Mouse (Mus musculus) hindbrain, embryonic 14.5 days (tissue): ENCODE results near the gene Sap30l. TPM values are rescaled to one million over a fixed set of nuclear protein-coding genes. Genes with fewer than 3 reads are reported as not detected.

Experiments used
- ATAC-seq: fragments of 200-750 bp; cut with Nextera tagmentation; 2 replicates; pipeline ENCODE4 v1.8.0; 2017; ENCODE audit warnings: moderate number of reproducible peaks, mild to moderate bottlenecking, moderate TSS enrichment, moderate library complexity; ENCODE audit not compliant: low FRiP score
- DNase-seq: peaks from one replicate; pipeline ENCODE4 v3.0.0-alpha.2; 2015; ENCODE audit warnings: low spot score
- H3K27ac ChIP-seq: fragments of 300-500 bp; sonication (generic); 2 replicates; pipeline ENCODE4 v1.5.1; 2014; ENCODE audit warnings: mild to moderate bottlenecking, moderate library complexity
- H3K27me3 ChIP-seq: fragments of 300-500 bp; sonication (generic); 2 replicates; pipeline ENCODE4 v1.6.1; 2014; ENCODE audit warnings: mild to moderate bottlenecking, low read length, mixed read lengths; ENCODE audit not compliant: control insufficient read depth, insufficient read depth
- H3K36me3 ChIP-seq: fragments of 300-500 bp; sonication (generic); replicated peaks from 2 replicates; pipeline ENCODE4 v1.6.1; 2014; ENCODE audit not compliant: control insufficient read depth, insufficient read depth
- H3K4me1 ChIP-seq: fragments of 300-500 bp; sonication (generic); replicated peaks from 2 replicates; pipeline ENCODE4 v1.6.1; 2014; ENCODE audit warnings: antibody characterized with exemption, low read length, mixed read lengths; ENCODE audit not compliant: control insufficient read depth, insufficient read depth
- H3K4me2 ChIP-seq: fragments of 300-500 bp; sonication (generic); replicated peaks from 2 replicates; pipeline ENCODE4 v1.6.1; 2014; ENCODE audit warnings: mild to moderate bottlenecking, moderate library complexity
- H3K4me3 ChIP-seq: fragments of 300-500 bp; sonication (generic); replicated peaks from 2 replicates; pipeline ENCODE4 v1.5.1; 2014; ENCODE audit warnings: mild to moderate bottlenecking, low read length
- H3K9ac ChIP-seq: fragments of 300-500 bp; sonication (generic); 2 replicates; pipeline ENCODE4 v1.6.1; 2014
- H3K9me3 ChIP-seq: fragments of 300-500 bp; sonication (generic); 2 replicates; pipeline ENCODE4 v1.6.1; 2016; ENCODE audit warnings: low read length; ENCODE audit not compliant: control insufficient read depth
- WGBS: fragments of 180-500 bp; shearing (Covaris S2); extraction: QIAGEN DNeasy Blood & Tissue Kit; methylation state at CpG from one replicate; pipeline ENCODE4 v1.1.7; 2014; 5-methylcytosine and 5-hydroxymethylcytosine counted together
- polyA plus RNA-seq: library from polyadenylated mRNA; unstranded; fragments of >200 nt; fragmentation: Nextera tagmentation; extraction: Ambion mirVana; gene quantifications from 2 replicates; pipeline ENCODE4 v1.2.1, GENCODE M21; 2014

Sap30l gene
- polyA plus RNA-seq, result 12.6 and 15.5 TPM in 2 replicates

DNA sequence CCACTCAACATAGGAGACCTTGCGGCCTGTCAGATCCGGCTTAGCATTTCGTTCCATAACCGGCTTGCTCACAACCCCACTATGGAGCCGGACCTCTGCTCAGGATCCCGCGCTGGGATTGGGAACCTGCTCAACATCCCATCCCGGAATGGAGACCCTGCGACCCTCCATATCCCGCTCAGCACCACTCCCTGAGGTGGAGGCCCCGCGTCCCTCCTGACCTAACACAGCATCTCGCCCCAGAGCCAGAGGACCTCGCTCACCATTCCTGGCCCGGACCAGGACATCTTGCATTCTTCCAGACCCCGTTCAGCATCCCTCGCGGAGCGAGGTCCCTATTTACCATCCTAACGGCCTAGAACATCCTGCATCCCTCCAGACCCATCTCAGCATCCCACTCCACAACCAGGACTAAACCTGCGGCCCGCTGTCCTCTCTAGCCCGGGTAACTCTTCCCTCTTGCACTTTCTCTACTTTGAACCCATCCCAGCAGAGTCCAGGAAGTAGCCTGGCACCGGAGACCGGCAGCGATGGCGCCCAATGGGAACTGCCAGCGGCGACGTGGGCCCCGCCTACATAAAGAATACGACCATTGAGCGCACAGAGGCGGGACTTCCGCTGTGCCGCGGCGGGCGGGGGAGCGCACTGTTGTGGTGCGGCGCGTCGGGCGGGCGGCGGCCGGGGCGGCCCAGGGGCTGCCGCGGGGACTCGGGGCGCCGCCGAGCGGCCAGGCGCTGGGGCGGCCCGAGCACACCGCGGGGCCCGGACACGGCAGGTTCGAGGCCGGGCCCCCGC lies at the start of gene Sap30l:
TSS of gene Sap30l (plus strand) at position 667 of the 795 bp plus-strand sequence.
- peaks cover 4% of the 10 kb centered on the region; the same call in 1 of the 2 replicates for H3K36me3 ChIP-seq
- peak; percentile 96 for ATAC-seq
- WGBS, result under 1% methylated on average over 48 of the region's 66 CpGs
- H3K4me2 ChIP-seq, result peak within 1 kb of the TSS; percentile 97
- H3K27me3 ChIP-seq, result no peaks in the 10 kb centered on the region
- H3K9ac ChIP-seq, result peak within 1 kb of the TSS; percentile 88
- peak; percentile 96 for DNase-seq
- no peaks in the 10 kb centered on the region for H3K9me3 ChIP-seq
- peak within 1 kb of the TSS; percentile 93 for H3K4me3 ChIP-seq
- H3K4me1 ChIP-seq, result peaks cover 22% of the 10 kb centered on the region
- H3K27ac ChIP-seq, result peak within 1 kb of the TSS; percentile 53

- H3K4me2 ChIP-seq, result no peak overlapping the region
- no peaks in the 10 kb centered on the region for H3K9me3 ChIP-seq
- 0 out of 2 replicates have a peak, but pooled peaks have one; percentile 40 for ATAC-seq
- 52% methylated on average over 14 of the region's 14 CpGs for WGBS
- no peak for DNase-seq
- H3K4me3 ChIP-seq, result no peak overlapping the region
- no peak overlapping the region for H3K9ac ChIP-seq
- H3K4me1 ChIP-seq, result peaks cover 7% of the 10 kb centered on the region; the same call in 1 of the 2 replicates
- H3K36me3 ChIP-seq, result no peaks in the 10 kb centered on the region
- no peak overlapping the region for H3K27ac ChIP-seq
- H3K27me3 ChIP-seq, result no peaks in the 10 kb centered on the region
These were observed 47.8 kb upstream of the Sap30l start for GRCm38 (mm10) chr11:57753538-57754203.

DNA sequence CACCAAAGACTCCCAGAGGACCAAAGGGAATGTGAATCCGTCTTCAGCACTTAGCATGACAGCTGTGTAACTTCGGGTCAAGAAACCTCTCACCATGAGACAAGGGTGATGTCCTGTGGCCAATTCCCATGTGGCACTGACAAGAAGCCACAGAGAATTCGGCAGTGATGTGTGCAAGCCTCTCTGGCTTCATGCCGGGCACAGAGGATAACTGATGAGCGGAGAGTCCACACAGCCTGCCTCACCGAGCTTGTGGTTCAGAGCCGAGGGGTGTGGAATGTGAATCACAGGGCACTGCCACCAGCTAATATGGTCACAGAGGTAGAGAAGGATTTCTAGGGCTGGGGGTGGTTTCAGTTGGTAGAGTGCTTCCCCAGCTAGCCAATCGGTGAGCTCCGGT lies 42.8 kb upstream of the Sap30l start:
- Histone ChIP-seq H3K27me3 (no peaks in the 10 kb centered on the region), H3K36me3 (no peaks in the 10 kb centered on the region), H3K27ac (no peak overlapping the region), H3K9ac (no peak overlapping the region), H3K4me3 (no peak overlapping the region), H3K9me3 (no peaks in the 10 kb centered on the region), H3K4me1 (peaks cover 12% of the 10 kb centered on the region; the same call in 1 of the 2 replicates), H3K4me2 (no peak overlapping the region)
- ATAC-seq (no peak), DNase-seq (no peak)
- WGBS, result 70% methylated on average over 9 of the region's 9 CpGs

GRCm38 (mm10) chr11:57760509-57761058 lies 40.9 kb upstream of the Sap30l start:
- H3K36me3 ChIP-seq, result no peaks in the 10 kb centered on the region
- peak; percentile 31; the same call in 1 of the 2 replicates for ATAC-seq
- no peaks in the 10 kb centered on the region for H3K9me3 ChIP-seq
- H3K4me1 ChIP-seq, result peaks cover 7% of the 10 kb centered on the region; the same call in 1 of the 2 replicates
- no peak overlapping the region for H3K27ac ChIP-seq
- 15% methylated on average over 14 of the region's 14 CpGs for WGBS
- no peak overlapping the region for H3K9ac ChIP-seq
- 0 out of 2 replicates have a peak overlapping the region, but pooled peaks have one; percentile 11 for H3K4me2 ChIP-seq
- no peak overlapping the region for H3K4me3 ChIP-seq
- no peak for DNase-seq
- no peaks in the 10 kb centered on the region for H3K27me3 ChIP-seq

DNA sequence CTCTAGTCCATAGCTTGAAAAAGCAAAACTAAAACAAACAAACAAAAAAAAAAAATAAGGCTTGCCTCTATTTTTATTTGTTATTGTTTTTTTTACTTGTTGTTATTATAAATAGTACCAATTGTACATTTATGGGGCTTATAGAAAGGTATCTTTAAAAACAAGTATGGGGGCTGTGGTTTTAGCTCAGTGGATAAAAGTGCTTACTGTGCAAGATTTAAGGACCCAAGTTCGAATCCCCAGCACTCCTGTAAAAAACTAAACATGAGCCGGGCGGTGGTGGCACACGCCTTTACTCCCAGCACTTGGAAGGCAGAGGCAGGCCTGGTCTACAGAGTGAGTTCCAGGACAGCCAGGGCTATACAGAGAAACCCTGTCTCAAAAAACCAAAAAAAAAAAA lies 40.1 kb upstream of the Sap30l start:
- H3K9me3 ChIP-seq, result no peaks in the 10 kb centered on the region
- 97% methylated on average over 4 of the region's 4 CpGs for WGBS
- no peak for ATAC-seq

GRCm38 (mm10) chr11:57764124-57764523 lies 37.3 kb upstream of the Sap30l start:
- ATAC-seq, result no peak
- 91% methylated on average over 3 of the region's 3 CpGs for WGBS

More for the DNA sequence above, 40.1 kb upstream of the Sap30l start:
- Histone ChIP-seq H3K27ac (no peak overlapping the region), H3K9ac (no peak overlapping the region), H3K36me3 (no peaks in the 10 kb centered on the region), H3K4me1 (peaks cover 8% of the 10 kb centered on the region; the same call in 1 of the 2 replicates), H3K27me3 (no peaks in the 10 kb centered on the region), H3K4me3 (no peak overlapping the region), H3K4me2 (no peak overlapping the region)
- DNase-seq, result no peak

DNA sequence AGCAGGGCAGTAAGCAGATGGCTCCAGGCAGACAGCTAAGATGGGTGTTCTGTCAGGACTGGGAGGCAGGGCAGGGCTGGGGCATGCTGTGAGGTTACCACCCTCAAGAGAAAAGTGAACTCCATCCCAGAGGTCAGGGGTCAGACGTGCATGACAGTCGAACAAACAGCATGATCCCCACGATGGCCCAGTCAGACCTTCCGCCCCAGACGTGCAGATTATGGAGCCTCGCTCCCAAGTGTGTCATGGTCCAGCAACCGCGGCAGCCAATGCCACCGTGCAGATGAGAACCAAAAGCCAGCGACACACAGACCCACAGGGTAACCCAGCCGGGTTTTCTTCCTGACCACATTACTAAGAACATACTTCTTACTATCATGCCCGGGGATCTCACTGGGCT lies 34.8 kb upstream of the Sap30l start:
- WGBS, result 16% methylated on average over 12 of the region's 12 CpGs
- ATAC-seq (no peak), DNase-seq (no peak)
- Histone ChIP-seq H3K9ac (no peak overlapping the region), H3K36me3 (0 out of 2 replicates have a peak, but pooled peaks cover 9% of the 10 kb centered on the region), H3K9me3 (no peaks in the 10 kb centered on the region), H3K4me2 (no peak overlapping the region), H3K4me1 (0 out of 2 replicates have a peak, but pooled peaks cover 6% of the 10 kb centered on the region), H3K4me3 (no peak overlapping the region), H3K27me3 (no peaks in the 10 kb centered on the region), H3K27ac (no peak overlapping the region)

More at GRCm38 (mm10) chr11:57764124-57764523, 37.3 kb upstream of the Sap30l start:
- no peak overlapping the region for H3K27ac ChIP-seq
- no peak for DNase-seq
- no peak overlapping the region for H3K9ac ChIP-seq
- H3K27me3 ChIP-seq, result no peaks in the 10 kb centered on the region
- H3K4me3 ChIP-seq, result no peak overlapping the region
- no peaks in the 10 kb centered on the region for H3K36me3 ChIP-seq
- H3K4me2 ChIP-seq, result no peak overlapping the region
- peaks cover 14% of the 10 kb centered on the region; the same call in 1 of the 2 replicates for H3K4me1 ChIP-seq
- no peaks in the 10 kb centered on the region for H3K9me3 ChIP-seq

DNA sequence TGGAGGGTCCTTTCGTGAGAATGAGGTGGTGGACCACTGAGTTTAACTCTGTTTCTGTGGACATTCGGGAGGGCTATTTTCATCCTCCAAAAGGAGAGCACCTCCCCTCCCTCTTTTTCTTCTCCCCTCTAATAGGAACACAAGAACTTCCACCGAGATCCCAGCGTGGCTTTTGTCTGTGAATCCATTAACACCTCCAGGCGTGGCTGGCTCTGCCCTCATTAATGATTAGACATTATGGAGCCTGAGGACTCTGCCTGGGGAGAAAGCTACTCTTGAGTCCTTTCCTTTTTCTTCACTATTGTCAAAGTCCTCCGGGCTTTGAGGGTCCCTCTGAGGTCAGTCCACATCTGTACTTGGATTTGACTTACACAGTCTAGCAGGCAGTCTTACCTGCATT lies 34.3 kb upstream of the Sap30l start:
- no peak overlapping the region for H3K4me2 ChIP-seq
- H3K36me3 ChIP-seq, result 0 out of 2 replicates have a peak, but pooled peaks cover 9% of the 10 kb centered on the region
- no peak for ATAC-seq
- no peak overlapping the region for H3K27ac ChIP-seq
- WGBS, result 22% methylated on average over 6 of the region's 6 CpGs
- H3K4me3 ChIP-seq, result no peak overlapping the region
- no peaks in the 10 kb centered on the region for H3K27me3 ChIP-seq
- no peaks in the 10 kb centered on the region for H3K9me3 ChIP-seq
- 0 out of 2 replicates have a peak, but pooled peaks cover 6% of the 10 kb centered on the region for H3K4me1 ChIP-seq
- DNase-seq, result no peak
- H3K9ac ChIP-seq, result no peak overlapping the region

- Histone ChIP-seq H3K27me3 (no peaks in the 10 kb centered on the region), H3K27ac (no peak overlapping the region), H3K4me3 (no peak overlapping the region), H3K4me1 (peaks cover 22% of the 10 kb centered on the region), H3K36me3 (0 out of 2 replicates have a peak, but pooled peaks cover 9% of the 10 kb centered on the region), H3K9me3 (no peaks in the 10 kb centered on the region), H3K9ac (no peak overlapping the region), H3K4me2 (no peak overlapping the region)
- DNase-seq (no peak), ATAC-seq (no peak)
- WGBS, result 88% methylated on average over 5 of the region's 5 CpGs
These were observed 30.7 kb upstream of the Sap30l start for GRCm38 (mm10) chr11:57770776-57771175.
